Mouse (Mus musculus): ENCODE data around the gene Kcna10. TPM values are rescaled to one million over a fixed set of nuclear protein-coding genes. Genes with fewer than 3 reads are reported as not detected.

Kcna10 gene
- total and polyA plus RNA-seq, 3 experiments, result not detected

Other genes starting within 250 kb of the Kcna10 start
- 1 to 10 TPM in 1 of 2 experiments, under 1 TPM in 1; 0.78 to 1.0 TPM for gene Kcna3, start 146.9 kb upstream of the Kcna10 start, total RNA-seq (2021)
- gene Kcna3, start 146.9 kb upstream of the Kcna10 start, polyA plus RNA-seq (2012; rRNA removed), result 1.1 and 1.3 TPM in 2 replicates
- 1 to 10 TPM in 1 of 2 experiments, under 1 TPM in 1; 0.46 to 1.5 TPM for gene Kcna2, start 81.9 kb upstream of the Kcna10 start, total RNA-seq (2021)
- 0.16 and 0.45 TPM in 2 replicates for gene Kcna2, start 81.9 kb upstream of the Kcna10 start, polyA plus RNA-seq (2012; rRNA removed)
- gene Cym, start 38.7 kb downstream of the Kcna10 start, total RNA-seq (2021), result 1 to 10 TPM in 1 of 2 experiments, under 1 TPM in 1; 0.55 to 1.0 TPM
- 0.08 and 0.16 TPM in 2 replicates for gene Cym, start 38.7 kb downstream of the Kcna10 start, polyA plus RNA-seq (2012; rRNA removed)
- gene A630076J17Rik, start 47.6 kb downstream of the Kcna10 start, total RNA-seq (2021), result not detected
- gene A630076J17Rik, start 47.6 kb downstream of the Kcna10 start, polyA plus RNA-seq (2012; rRNA removed), result not detected in 2 replicates
- 1 to 10 TPM; 1.7 to 3.5 TPM for gene Prok1, start 56.7 kb downstream of the Kcna10 start, total RNA-seq (2021)
- 0.17 TPM in 1 of 2 replicates, not detected in the other for gene Prok1, start 56.7 kb downstream of the Kcna10 start, polyA plus RNA-seq (2012; rRNA removed)
- 10 to 100 TPM; 76.7 to 86.5 TPM for gene Lamtor5, start 95.8 kb downstream of the Kcna10 start, total RNA-seq (2021)
- gene Lamtor5, start 95.8 kb downstream of the Kcna10 start, polyA plus RNA-seq (2012; rRNA removed), result 36.5 and 47.4 TPM in 2 replicates
- under 1 TPM; 0.32 to 0.59 TPM for gene Slc16a4, start 108.2 kb downstream of the Kcna10 start, total RNA-seq (2021)
- 0.11 and 0.16 TPM in 2 replicates for gene Slc16a4, start 108.2 kb downstream of the Kcna10 start, polyA plus RNA-seq (2012; rRNA removed)
- 10 to 100 TPM; 25.9 to 40.5 TPM for gene Rbm15, start 150.6 kb downstream of the Kcna10 start, total RNA-seq (2021)
- 4.1 and 4.8 TPM in 2 replicates for gene Rbm15, start 150.6 kb downstream of the Kcna10 start, polyA plus RNA-seq (2012; rRNA removed)

Data from adrenal gland, adult 2 months (tissue).